Mouse (Mus musculus): ENCODE results near the gene Nbl1.

GRCm38 (mm10) chr4:139078313-139078712 lies 14.5 kb downstream of the Nbl1 start:
- peak; percentile 58 for TF ChIP-seq CTCF (IDR thresholded peaks at IDR 0.05)
- no peak for TF ChIP-seq POLR2A (IDR thresholded peaks at IDR 0.05; ENCODE audit: insufficient read depth, low read depth, low read length)
- no peak for TF ChIP-seq EP300 (IDR thresholded peaks at IDR 0.05; ENCODE audit: insufficient read depth, low read depth, low read length)
